Mouse (Mus musculus) cerebellum, postnatal 14 days (tissue): Measurements from ENCODE around the gene Epb41.

Experiments
- DNase-seq, 2 experiments: peaks; one replicate each; pipeline ENCODE4 v3.0.0; 2021; ENCODE audit warnings: mixed read lengths in 2 of 2

Epb41 gene

DNA sequence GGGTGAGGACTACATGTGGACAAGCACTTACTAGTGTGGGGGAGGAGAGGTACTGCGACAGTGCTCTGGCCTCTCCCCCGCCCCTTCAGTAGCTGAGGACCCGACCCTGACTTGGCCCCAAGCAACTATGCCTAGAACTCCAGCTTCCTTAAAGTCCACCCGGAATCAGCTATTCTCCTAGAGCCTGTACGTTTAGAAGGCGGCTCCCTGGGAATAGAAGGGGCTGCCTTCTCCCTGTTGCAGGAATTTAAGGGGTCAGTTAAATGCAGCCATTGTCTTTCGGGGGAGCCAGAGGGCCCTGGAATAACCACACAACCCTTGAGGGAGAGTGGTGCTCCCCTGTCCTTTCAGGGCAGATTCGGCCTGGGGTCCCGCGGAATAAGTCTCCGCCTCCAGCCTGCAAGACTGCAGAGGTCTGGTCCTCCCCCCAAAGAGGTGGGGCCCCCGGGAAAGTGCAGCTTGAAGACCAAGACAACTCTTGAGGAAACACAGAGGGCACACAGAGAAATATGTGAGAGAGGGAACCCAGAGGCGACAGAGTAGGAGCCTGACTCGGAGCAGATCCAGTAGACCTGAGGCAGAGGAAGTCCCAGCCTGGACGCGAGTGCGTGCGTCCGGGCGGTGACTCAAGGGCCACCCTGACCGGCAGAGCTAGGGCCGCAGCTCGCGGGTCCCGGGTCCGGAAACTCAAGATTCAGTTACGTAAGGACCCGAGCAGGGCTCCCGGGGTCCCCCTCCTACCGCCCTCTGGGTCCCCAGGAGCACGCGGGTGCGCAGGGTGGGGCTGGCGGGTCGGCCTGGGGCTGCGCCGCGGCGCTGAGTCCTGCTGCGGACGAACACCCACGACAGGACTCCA is 816 bp downstream of the Epb41 start, which contains the start of gene Gm10300:
Gm10300 (plus strand) TSS at position 621 of the 856 bp plus-strand sequence.
- DNase-seq = peak in 1 of 2 experiments; percentile 41

DNA sequence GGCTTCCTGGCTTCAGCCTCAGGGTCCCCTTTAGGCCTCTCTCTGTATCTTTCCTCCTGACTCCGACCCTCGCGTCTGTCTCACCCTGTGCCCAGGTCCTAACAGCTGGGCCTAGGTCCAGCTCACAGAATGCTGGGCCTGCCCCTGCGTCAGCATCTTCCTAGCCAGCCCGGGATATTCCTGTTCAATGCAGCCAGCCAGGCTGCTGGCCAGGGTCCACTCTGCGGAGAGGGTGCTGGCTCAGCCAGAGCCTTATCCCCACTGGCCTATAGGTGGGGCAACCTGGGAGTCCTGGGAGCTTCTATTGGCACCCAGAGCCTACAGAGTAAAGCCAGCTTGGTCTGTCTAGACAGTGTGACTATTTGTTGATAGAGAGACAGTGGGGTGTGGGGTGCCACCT is 2.2 kb downstream of the Epb41 start:
- peak in 1 of 2 experiments; percentile 38 for DNase-seq

DNA sequence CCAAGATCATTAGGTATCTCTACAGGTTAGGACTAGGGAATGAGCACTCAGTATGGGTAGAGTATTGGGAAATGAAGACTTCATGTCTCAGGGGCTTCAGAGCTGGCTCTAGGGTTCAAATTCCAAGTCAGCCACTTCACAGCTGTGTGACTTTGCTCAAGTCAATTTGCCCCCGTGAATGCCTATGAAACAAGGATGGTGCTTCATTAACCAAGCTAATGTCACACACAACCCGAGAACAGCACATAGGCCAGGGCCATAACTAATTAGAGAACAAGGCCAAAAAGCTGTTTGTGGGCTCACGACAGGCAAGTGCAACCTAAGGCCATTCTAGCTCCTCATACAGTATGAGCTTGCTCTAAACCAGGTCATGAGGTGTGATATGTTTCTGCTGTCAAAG is 3.0 kb downstream of the Epb41 start:
- DNase-seq = no peak

DNA sequence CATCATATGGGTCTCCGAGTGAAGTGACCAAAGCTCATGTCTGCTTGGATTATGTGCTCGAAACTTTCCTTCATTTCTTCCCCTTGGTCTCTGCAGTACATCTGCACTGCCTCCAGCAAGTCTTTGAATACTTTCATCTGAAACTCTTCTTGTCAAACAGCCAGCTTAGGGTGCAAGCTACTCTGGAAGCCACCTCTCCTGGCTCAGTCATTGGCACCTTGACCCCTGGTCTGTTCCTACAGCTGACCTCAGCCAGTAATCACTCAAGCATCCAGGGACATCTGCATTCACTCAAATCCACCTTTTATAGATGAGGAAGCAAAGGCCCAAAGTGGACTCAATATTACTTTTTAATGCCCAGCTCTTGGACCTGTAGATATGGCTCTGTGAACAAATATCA is 3.4 kb downstream of the Epb41 start:
- no peak for DNase-seq

DNA sequence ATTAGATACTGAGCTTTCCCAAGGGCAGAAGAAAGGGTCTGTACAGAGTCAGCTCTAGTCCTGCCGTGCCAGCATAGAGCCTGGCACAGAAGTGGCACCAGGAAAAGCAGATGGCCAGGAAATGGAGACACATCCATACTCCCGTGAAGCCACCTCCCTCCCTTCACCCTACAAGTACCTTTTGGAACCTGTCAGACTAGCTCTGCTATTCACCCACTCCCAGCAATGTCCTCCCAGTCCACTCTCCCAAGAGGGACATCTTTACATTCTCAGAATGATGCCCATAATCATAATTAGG is 7.2 kb downstream of the Epb41 start:
- peak; percentile 61 to 75 for DNase-seq

DNA sequence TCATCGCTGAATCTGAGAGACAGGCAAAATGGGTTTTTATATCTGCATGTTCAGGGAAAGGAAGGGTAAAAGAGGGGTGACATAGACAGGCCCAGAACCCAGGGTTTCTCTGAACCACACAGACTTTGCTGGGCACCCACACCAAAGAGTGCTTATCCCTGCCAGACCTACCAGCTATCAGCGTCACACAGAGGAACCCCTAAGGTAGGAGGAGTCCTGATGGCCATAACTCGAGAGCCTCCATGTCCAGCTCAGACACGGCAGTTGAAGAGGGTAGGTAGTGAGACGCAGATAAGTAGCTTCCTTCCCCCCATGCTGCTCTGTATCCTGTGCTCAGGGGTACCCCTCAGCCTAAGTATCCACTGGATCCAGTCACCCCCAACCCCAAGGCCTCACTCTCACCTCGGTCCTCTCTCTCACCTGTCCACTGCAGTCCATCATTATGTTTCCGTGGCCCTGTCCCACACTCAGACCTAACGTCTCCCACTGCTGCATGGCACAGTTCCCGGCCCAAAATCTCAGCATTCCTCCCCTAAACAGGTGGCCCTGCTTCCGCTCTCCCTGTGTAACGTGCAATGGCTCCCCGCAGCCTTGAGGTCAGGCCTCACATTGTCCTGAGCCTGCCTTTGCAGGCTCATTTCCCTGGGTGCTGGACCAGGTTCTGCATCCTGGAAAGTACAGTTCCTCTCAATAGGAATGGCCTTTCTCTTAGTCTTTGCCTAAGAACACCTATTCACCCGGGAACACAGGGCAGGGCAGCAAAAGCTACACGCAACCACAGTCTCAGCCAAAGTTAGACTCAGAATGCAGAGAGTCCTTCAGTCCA is 7.8 kb downstream of the Epb41 start:
- DNase-seq = peak; percentile 64 to 71

DNA sequence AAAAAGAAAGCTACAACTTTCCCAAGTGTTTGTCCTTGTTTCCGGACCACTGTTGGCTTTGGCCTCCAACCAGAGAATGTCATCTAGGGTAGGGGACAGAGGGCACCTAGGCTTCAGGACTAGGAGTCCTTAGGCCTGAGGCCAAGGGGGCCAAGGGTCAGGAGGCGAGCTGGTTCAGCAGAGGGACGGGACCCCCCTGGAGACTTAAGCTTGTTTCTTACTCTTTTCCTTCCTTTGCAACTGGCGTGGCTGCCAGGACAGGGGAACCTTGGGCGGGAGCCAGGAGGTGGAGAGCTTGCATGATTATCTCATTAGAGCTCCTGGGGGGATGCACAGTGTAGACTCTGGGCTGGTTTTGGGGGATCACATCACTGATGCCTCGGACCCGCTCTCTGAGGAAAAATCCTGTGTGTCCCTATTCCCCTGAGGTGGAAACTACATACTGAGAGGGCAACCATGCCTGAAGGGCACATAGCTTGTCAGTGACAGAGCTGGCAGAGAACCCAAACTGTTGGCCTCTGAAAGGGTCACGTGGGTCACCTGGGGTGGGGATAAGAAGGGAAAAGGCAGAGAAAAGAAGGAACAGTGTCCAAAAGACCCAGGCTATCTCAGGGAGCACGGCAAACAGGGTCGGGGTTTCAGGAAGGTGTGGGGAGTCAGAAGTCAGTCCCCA is 8.9 kb downstream of the Epb41 start:
- DNase-seq = peak; percentile 72 to 80

DNA sequence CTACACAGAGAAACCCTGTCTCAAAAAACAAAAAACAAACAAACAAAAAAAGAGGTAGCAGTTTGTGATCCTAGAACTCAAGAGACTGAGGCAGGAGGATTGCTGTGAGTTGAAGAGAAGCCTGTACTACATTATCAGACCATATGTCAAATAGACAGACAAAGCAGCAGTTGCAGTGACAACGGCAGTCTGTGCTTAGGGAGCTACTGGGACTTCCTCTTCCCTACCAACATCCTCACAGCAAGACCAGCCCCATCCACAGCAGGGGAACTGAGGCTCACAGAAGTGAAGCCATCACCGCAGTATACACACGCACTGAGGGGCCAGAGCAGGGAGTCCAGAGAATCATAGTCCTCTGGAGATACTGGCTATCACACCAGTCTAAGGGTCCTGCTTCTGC is 9.5 kb downstream of the Epb41 start:
- no peak for DNase-seq

DNA sequence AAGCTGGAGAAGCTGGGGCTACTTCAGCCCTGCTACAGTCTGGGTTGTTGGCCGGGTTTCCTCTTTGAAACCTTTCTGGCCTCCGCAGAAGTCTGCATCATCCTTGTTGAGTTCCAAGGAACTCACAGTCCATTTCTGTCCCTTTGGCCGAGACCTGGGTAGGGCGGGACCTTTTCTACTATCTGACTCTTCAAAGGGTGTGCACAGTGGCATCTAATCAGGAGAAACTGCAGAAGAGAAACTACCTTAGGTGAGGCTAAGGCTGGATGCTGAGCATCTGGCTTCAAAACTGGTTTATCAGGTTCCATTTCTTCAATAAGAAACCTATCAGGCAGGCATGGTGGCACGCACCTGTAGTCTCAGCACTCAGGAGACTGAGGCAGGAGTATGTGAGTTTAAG is 10.6 kb downstream of the Epb41 start:
- DNase-seq = no peak

DNA sequence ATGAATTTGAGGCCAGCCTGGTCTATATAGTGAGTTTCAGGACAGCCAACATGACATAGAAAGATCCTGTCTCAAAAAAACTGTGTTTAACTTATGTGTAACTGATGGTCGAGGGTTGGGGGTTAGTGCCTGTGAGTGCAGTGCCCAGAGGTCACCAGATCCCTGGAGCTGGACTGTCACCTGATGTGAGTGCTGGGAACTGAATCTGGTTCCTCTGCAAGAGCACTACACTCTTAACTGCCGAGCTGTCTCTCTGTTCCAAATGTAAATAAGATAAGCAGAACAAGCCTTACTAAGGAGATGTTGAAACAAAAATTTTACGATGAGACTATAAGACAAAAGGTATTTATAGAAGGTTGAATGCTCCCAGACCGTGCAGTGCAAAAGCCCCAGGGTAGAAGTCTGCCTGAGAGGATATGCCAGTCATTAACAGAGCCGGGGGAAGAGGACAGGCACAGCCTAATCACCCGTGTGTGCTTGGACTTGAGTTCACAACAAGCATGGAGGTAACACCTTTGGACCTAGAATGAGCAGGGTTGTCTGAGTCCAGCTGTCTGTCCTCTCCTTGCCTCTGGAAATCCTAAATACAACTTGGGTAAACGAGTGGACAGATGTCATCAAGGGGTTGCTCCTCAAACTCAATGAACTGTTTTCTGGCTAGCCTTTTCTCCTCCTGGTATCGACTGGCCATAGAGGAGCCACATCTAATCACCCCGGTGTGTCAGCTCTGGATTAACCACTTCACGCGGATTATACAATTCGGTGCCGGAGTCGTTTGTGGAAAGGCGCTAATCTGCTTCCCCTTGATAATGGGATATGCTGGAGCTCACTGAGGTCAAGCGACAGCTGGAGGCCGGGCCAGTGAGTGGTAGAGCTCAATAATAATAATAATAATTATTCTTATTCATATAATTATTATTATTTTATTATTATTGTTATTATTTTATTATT is 11.9 kb downstream of the Epb41 start:
- no peak for DNase-seq

DNA sequence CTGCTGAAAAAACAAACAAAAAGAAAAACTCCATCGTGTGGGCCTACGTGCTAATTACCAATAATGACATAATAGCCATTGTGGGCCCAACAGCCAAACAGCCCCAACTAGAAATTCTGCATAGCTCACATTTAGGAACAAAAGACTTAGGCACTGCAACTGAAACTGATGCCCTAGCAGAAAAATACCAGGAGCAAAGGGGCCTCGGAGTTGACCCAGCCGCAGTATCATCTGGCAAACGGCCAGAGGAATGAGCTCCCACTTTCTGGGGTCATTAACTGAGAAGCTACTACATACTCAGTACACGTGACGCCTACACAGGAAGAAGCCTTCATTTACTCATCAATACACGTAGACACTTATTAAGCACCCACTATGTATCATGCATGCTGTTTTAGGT is 12.8 kb downstream of the Epb41 start:
- no peak for DNase-seq

DNA sequence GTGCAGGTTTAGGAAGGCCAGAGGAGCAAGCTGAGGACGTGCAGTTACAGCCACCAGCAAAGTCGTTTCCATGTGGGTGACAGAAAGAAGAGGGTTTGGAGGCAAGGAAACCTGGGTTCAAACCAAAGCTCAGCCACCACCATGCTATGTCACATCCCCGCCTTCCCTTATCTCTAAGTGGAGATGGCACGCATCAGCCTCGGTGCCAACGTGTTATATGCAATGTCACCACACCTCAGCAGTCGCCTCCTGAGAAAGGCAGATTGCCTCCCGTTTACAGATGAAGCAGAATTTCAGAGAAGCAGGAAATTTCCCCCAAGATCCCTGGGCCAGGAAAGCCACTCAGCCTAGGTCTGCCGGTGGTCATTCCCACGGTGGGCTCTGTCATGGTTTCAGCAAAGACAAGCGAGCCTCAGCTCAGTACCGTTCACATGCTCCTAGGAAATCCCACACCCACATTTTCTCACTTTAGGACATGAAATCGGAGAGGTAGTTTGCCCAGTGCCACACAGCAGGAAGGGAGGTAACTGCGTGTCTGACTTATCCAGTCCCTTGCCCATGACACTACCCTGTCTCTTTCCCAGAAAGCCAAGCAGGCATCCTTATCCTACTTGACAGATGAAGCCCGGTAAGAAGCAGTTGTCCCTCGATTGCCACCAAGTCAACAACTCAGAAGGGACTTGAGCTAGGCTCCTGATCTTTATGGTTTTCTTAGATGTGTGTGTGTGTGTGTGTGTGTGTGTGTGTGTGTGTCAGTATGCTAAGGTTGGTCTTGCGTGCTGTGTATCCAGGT is 14.9 kb downstream of the Epb41 start:
- no peak for DNase-seq

DNA sequence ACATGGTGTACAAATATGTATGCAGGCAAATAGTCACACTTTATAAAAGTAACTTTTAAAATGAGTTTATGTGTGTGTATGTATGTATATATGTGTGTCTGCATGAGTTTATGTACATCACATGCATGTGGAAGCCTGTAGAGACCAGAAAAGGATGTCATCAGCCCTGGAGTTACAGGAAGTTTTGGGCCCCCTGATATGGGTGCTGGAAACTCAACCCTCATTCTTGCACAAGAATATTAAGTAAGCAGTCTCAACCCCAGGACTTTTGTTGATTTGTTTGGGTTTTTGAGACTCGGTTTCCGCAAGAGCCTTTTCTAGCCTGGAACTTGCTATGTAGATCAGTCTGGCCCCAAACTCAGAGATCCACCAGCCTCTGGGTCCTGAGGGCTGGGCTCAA is 15.6 kb downstream of the Epb41 start:
- DNase-seq = no peak

DNA sequence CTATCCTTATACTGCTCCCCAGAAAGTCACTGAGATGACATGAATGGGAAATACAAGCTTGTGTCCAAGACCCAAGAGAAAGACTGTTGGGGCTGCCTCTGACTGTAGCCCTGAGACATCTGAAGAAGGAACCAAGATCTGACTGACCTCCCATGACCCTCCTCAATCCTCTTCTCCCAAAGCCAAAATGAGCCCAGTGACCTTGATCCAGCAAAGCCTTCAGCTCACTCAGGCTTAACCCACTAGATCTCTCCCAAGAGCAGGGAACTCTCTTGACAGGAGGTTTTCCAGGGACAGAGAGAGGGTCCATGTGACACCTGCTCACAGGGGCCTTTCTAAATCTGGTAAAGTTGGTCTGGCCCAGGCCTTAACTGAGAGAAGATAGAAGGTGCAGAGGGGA is 17.8 kb downstream of the Epb41 start:
- DNase-seq = no peak

DNA sequence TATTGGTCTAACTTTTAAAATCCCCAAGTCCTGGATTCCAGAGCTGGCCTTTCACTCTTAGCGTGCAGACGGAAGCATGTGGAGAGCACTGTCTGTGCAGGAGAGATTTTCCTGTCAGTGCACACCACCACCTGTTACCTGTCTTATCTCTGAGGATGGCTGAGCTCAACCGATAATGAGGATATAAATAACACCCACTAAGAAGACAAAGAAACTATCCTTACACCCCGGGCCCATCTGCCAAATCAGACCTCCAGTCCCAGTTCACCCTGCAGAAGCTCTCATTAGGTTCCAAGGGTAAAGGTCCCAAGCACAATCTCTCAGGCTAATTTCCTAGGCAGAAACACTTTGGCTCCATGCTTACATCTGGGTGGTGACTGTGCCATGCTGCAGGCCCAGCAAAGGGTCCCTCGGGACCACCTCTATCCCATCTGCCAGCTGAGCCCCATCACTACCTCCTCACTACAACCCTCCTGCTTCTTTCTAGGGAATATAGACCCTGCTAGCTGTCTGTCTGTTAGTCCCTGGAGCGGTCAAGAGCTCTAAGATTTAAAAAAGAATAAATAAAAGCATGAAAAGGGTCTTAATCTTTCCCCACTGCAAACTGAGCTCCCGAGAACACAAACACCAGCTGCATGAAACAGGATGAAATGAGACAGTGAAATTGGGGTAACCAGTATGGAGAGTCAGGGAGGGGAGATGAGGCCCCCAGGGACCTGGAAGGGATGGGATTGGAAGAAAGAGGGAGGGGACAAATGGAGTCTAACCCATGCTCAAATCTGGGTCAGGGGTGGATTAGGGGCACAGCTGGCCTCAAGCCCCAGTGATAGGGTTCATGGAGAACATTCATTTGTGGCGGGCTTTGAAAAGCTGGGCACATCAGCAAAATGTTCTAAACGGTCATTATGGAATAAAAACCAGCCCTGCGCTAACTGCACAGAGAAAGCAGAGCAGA is 23.5 kb downstream of the Epb41 start:
- DNase-seq = no peak

DNA sequence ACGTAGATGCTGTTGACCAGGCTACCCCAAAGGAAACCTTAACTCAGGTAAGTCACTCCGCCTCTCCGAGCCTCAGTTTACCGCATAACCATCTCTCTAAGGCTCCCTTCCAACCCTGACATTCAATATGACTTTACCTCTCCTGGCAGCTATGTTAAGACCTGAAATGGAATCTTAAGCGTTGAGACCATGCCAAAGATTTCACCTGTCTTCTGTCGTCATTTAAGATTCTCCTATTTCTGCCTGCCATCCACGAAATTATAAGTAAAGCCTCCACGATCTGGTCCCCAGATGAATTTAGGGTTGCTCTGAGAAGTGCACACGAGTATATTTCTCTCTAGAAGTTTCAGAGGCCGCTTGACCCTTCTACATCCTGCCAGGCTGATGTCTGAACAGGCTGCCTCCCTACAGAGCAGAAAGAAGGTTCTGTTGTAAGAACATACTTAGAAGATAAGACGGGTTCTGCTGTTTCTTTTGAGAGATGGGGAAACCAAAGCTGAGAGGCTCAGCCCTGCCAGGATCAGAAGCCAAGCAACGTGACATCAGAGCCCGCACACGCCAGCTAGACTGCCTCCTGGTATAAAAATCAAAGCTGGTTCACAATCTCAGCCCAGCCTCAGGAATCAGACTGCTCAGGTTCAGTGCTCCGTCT is 25.4 kb downstream of the Epb41 start:
- peak; percentile 68 to 73 for DNase-seq

DNA sequence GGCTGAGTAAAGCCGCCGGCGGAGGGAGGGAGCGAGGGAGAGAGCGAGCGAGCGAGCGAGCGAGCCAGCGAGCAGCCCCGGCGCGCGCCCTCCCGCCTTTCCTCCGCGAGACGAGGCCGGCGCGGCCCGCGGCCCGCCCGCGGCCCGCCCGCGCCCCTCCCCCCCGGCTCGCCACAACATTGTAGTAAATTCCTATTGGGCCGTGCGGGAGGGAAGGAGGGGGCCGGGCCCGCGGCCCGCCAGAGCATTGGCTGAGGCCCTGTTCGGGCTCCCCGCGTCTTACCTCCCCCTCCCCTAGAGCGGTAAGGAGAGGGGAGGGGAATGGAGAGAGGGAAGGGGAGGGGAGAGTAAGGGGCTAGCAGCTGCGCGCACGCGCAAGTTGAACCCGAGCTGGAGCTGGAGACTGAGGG is 26.1 kb downstream of the Epb41 start:
- peak; percentile 94 to 95 for DNase-seq

DNA sequence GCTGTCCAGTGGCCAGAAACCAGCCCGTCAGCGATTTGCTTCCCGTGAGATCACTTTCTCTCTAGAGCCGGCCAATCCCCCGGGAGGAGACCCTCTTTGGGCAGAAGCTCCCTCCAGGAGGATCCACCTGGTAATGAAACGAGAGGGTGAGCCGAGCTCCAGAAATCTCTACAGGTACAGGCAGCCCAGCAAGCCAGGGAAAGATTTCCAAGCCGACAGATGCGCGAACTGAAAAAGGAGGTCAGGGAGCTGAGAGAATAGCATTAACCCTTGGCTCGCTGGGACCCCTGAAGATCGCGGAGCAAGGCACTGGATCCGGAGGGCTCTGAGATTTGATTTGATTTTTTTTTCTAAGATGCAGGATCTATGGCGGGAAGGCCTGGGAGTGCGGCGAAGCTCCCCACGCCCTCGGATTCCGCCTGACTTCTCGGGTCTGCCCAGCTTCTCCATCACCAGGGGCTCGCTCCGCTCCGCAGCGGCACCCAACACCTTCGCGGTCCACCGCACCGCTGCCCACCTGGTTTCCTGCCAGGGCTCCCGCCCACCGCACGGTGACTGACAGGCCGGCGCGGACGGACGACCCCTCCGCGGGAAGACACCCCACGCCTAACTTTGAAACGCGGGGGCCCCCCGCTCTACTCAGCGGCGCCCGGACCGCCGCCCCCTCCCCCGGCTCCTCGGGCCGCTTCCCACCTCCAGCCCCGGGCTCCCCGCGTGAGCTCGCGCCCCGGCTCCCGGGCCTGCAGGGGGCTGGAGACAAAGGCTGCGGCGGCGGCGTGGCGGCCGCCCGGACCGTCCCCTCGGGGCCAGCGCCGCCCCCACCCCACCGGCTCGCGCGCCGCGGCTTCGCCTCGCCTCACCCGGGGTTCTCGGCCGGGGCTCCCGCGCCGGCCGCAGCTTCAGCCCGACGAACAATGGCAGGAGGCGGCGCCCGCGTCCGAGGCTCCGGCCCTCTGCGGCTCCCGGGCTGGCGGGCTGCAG is 26.8 kb downstream of the Epb41 start:
- DNase-seq = peak; percentile 81 to 85
